Mouse (Mus musculus): ENCODE measurements around the gene Ugt2b36. TPM values are rescaled to one million over a fixed set of nuclear protein-coding genes. Genes with fewer than 3 reads are reported as not detected.
"Not testable (repeated sequence)": the region's sequence is repeated elsewhere in the genome, so short reads cannot be mapped to it uniquely, and the experiment has no call there.

Ugt2b36 gene
- polyA plus RNA-seq (2015; fragmentation: Nextera tagmentation; extraction: Ambion mirVana) = not detected in 2 replicates

GRCm38 (mm10) chr5:87092346-87093027 is at the start of gene Ugt2b36:
Gene Ugt2b36 (minus strand): TSS chr5:87092555.
- Histone ChIP-seq H3K27me3 (replicated peaks; ENCODE audit: control insufficient read depth, insufficient read depth, low read length) (no peaks in the 10 kb centered on the region), H3K4me2 (ENCODE audit: low read length) (no peak within 1 kb of the TSS), H3K4me3 (ENCODE audit: low read length) (no peak within 1 kb of the TSS), H3K27ac (ENCODE audit: low read depth, low read length) (no peak within 1 kb of the TSS), H3K4me1 (ENCODE audit: control insufficient read depth, insufficient read depth, low read depth, low read length) (no peaks in the 10 kb centered on the region), H3K9ac (ENCODE audit: low read depth, low read length) (no peak within 1 kb of the TSS), H3K36me3 (ENCODE audit: control insufficient read depth, insufficient read depth, low read length) (no peaks in the 10 kb centered on the region), H3K9me3 (ENCODE audit: control insufficient read depth, low read length) (no peaks in the 10 kb centered on the region)
- WGBS = 86% methylated on average over 1 of the region's 1 CpGs
- no peak for ATAC-seq

GRCm38 (mm10) chr5:87140196-87140595 is 47.8 kb upstream of the Ugt2b36 start, which contains the start of gene Ugt2b5:
Gene Ugt2b5 (minus strand): TSS chr5:87140318.
- not testable (repeated sequence) for H3K36me3 ChIP-seq (ENCODE audit: control insufficient read depth, insufficient read depth, low read length); H3K4me3 ChIP-seq (ENCODE audit: low read length); H3K27me3 ChIP-seq (replicated peaks; ENCODE audit: control insufficient read depth, insufficient read depth, low read length); H3K9ac ChIP-seq (ENCODE audit: low read depth, low read length); H3K9me3 ChIP-seq (ENCODE audit: control insufficient read depth, low read length); ATAC-seq; H3K27ac ChIP-seq (ENCODE audit: low read depth, low read length); H3K4me2 ChIP-seq (ENCODE audit: low read length); H3K4me1 ChIP-seq (ENCODE audit: control insufficient read depth, insufficient read depth, low read depth, low read length)
- WGBS = 98% methylated on average over 1 of the region's 2 CpGs

GRCm38 (mm10) chr5:87103697-87104096 is 11.3 kb upstream of the Ugt2b36 start:
- not testable (repeated sequence) for H3K4me2 ChIP-seq (ENCODE audit: low read length); H3K9ac ChIP-seq (ENCODE audit: low read depth, low read length); H3K27ac ChIP-seq (ENCODE audit: low read depth, low read length); H3K36me3 ChIP-seq (ENCODE audit: control insufficient read depth, insufficient read depth, low read length); H3K4me3 ChIP-seq (ENCODE audit: low read length); H3K27me3 ChIP-seq (replicated peaks; ENCODE audit: control insufficient read depth, insufficient read depth, low read length); H3K4me1 ChIP-seq (ENCODE audit: control insufficient read depth, insufficient read depth, low read depth, low read length); ATAC-seq; H3K9me3 ChIP-seq (ENCODE audit: control insufficient read depth, low read length)
- WGBS = 93% methylated on average over 1 of the region's 1 CpGs

- no peaks in the 10 kb centered on the region for H3K9me3 ChIP-seq (ENCODE audit: control insufficient read depth, low read length)
- H3K4me1 ChIP-seq (ENCODE audit: control insufficient read depth, insufficient read depth, low read depth, low read length) = no peaks in the 10 kb centered on the region
- H3K27ac ChIP-seq (ENCODE audit: low read depth, low read length) = no peak overlapping the region
- no peak overlapping the region for H3K4me3 ChIP-seq (ENCODE audit: low read length)
- no peak overlapping the region for H3K4me2 ChIP-seq (ENCODE audit: low read length)
- no peaks in the 10 kb centered on the region for H3K36me3 ChIP-seq (ENCODE audit: control insufficient read depth, insufficient read depth, low read length)
- H3K9ac ChIP-seq (ENCODE audit: low read depth, low read length) = no peak overlapping the region
- no peak for ATAC-seq
- H3K27me3 ChIP-seq (replicated peaks; ENCODE audit: control insufficient read depth, insufficient read depth, low read length) = no peaks in the 10 kb centered on the region
Observed at GRCm38 (mm10) chr5:87091111-87091510, 1.2 kb downstream of the Ugt2b36 start.

- no peak for ATAC-seq
- H3K9me3 ChIP-seq (ENCODE audit: control insufficient read depth, low read length) = no peaks in the 10 kb centered on the region
- H3K27me3 ChIP-seq (replicated peaks; ENCODE audit: control insufficient read depth, insufficient read depth, low read length) = no peaks in the 10 kb centered on the region
- no peaks in the 10 kb centered on the region for H3K36me3 ChIP-seq (ENCODE audit: control insufficient read depth, insufficient read depth, low read length)
- H3K4me3 ChIP-seq (ENCODE audit: low read length) = no peak overlapping the region
- no peak overlapping the region for H3K4me2 ChIP-seq (ENCODE audit: low read length)
- no peaks in the 10 kb centered on the region for H3K4me1 ChIP-seq (ENCODE audit: control insufficient read depth, insufficient read depth, low read depth, low read length)
- H3K9ac ChIP-seq (ENCODE audit: low read depth, low read length) = no peak overlapping the region
- no peak overlapping the region for H3K27ac ChIP-seq (ENCODE audit: low read depth, low read length)
Observed at GRCm38 (mm10) chr5:87089264-87089663, 3.1 kb downstream of the Ugt2b36 start.

- no peaks in the 10 kb centered on the region for H3K9me3 ChIP-seq (ENCODE audit: control insufficient read depth, low read length)
- no peak overlapping the region for H3K27ac ChIP-seq (ENCODE audit: low read depth, low read length)
- no peak overlapping the region for H3K4me2 ChIP-seq (ENCODE audit: low read length)
- no peaks in the 10 kb centered on the region for H3K36me3 ChIP-seq (ENCODE audit: control insufficient read depth, insufficient read depth, low read length)
- no peak overlapping the region for H3K9ac ChIP-seq (ENCODE audit: low read depth, low read length)
- WGBS = 87% methylated on average over 3 of the region's 3 CpGs
- ATAC-seq = no peak
- H3K4me1 ChIP-seq (ENCODE audit: control insufficient read depth, insufficient read depth, low read depth, low read length) = no peaks in the 10 kb centered on the region
- H3K27me3 ChIP-seq (replicated peaks; ENCODE audit: control insufficient read depth, insufficient read depth, low read length) = no peaks in the 10 kb centered on the region
- H3K4me3 ChIP-seq (ENCODE audit: low read length) = no peak overlapping the region
Observed at GRCm38 (mm10) chr5:87086269-87086668, 6.1 kb downstream of the Ugt2b36 start.

- Histone ChIP-seq H3K4me1 (ENCODE audit: control insufficient read depth, insufficient read depth, low read depth, low read length) (no peaks in the 10 kb centered on the region), H3K27ac (ENCODE audit: low read depth, low read length) (no peak overlapping the region), H3K9ac (ENCODE audit: low read depth, low read length) (no peak overlapping the region), H3K27me3 (replicated peaks; ENCODE audit: control insufficient read depth, insufficient read depth, low read length) (no peaks in the 10 kb centered on the region), H3K4me3 (ENCODE audit: low read length) (no peak overlapping the region), H3K4me2 (ENCODE audit: low read length) (no peak overlapping the region), H3K36me3 (ENCODE audit: control insufficient read depth, insufficient read depth, low read length) (no peaks in the 10 kb centered on the region), H3K9me3 (ENCODE audit: control insufficient read depth, low read length) (no peaks in the 10 kb centered on the region)
- WGBS = 91% methylated on average over 1 of the region's 1 CpGs
- ATAC-seq = no peak
Observed at GRCm38 (mm10) chr5:87030624-87031023, 61.7 kb downstream of the Ugt2b36 start.

- no peak overlapping the region for H3K4me2 ChIP-seq (ENCODE audit: low read length)
- H3K9ac ChIP-seq (ENCODE audit: low read depth, low read length) = no peak overlapping the region
- no peaks in the 10 kb centered on the region for H3K27me3 ChIP-seq (replicated peaks; ENCODE audit: control insufficient read depth, insufficient read depth, low read length)
- WGBS = 84% methylated on average over 3 of the region's 3 CpGs
- H3K27ac ChIP-seq (ENCODE audit: low read depth, low read length) = no peak overlapping the region
- H3K4me3 ChIP-seq (ENCODE audit: low read length) = no peak overlapping the region
- no peaks in the 10 kb centered on the region for H3K36me3 ChIP-seq (ENCODE audit: control insufficient read depth, insufficient read depth, low read length)
- ATAC-seq = no peak
- H3K4me1 ChIP-seq (ENCODE audit: control insufficient read depth, insufficient read depth, low read depth, low read length) = no peaks in the 10 kb centered on the region
- H3K9me3 ChIP-seq (ENCODE audit: control insufficient read depth, low read length) = no peaks in the 10 kb centered on the region
Observed at GRCm38 (mm10) chr5:87027359-87027758, 65.0 kb downstream of the Ugt2b36 start.
